Comparison of ENCODE assay signal across 10 mouse cellular contexts in the genomic region with DNA sequence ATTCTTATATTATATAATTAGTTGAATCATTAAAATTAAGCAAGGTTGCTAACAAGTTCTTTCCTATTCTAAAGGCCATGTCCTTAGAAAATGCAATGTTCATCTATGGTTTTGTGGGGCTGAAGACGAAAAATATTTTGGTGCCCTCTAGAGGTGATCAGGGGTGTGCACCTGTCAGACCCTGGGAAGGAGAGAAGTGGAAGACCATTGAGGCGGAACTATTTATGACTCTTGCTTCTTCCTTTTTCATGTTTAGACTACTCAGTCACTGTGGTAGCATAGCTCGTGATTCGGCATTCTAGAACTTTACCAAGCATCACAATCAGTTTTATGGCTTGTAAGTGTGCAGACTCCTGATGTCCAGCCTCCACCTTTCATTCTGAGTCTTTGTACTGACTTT. TPM values are rescaled to one million over a fixed set of nuclear protein-coding genes. Genes with fewer than 3 reads are reported as not detected.
DNase-seq lines count a peak whose midpoint lies in the region; ATAC-seq and TF ChIP-seq lines count a peak whose summit lies in the region.
"Had no signal": no experiment of that assay in that cellular context is flagged by ENCODE, and none has a peak within 500 bp of the region (broad histone marks: within the 10 kb centered on the region; RNA-seq: fewer than 3 reads in every experiment).

No protein-coding gene starts in this region.

- no peaks in the 10 kb centered on the region for H3K4me1 ChIP-seq in heart, adult 2 months (ENCODE audit: control insufficient read depth, insufficient read depth, low read length)
- peaks cover 5% of the 10 kb centered on the region; the same call in 1 of the 2 replicates for H3K4me1 ChIP-seq in heart, embryonic 11.5 days (ENCODE audit: control insufficient read depth, insufficient read depth, low read length)
- H3K4me1 ChIP-seq in midbrain, embryonic 10.5 days: peaks cover 23% of the 10 kb centered on the region
- H3K4me1 ChIP-seq in midbrain, embryonic 13.5 days (replicated peaks): peaks cover 8% of the 10 kb centered on the region
- peaks cover 9% of the 10 kb centered on the region for H3K4me1 ChIP-seq in forebrain, embryonic 15.5 days

- H3K27ac ChIP-seq in heart, adult 2 months: no peak overlapping the region
- H3K27ac ChIP-seq in heart, embryonic 11.5 days (ENCODE audit: low read depth, low read length): no peak overlapping the region
- no peak overlapping the region for H3K27ac ChIP-seq in midbrain, embryonic 10.5 days (replicated peaks)
- no peak overlapping the region for H3K27ac ChIP-seq in midbrain, embryonic 13.5 days
- no peak overlapping the region for H3K27ac ChIP-seq in forebrain, embryonic 15.5 days (replicated peaks)
- H3K27ac ChIP-seq: embryonic facial prominence, embryonic 15.5 days had no signal

- H3K4me3 ChIP-seq in heart, adult 2 months: no peak overlapping the region
- H3K4me3 ChIP-seq in heart, embryonic 11.5 days (ENCODE audit: low read depth, low read length): no peak overlapping the region
- no peak overlapping the region for H3K4me3 ChIP-seq in midbrain, embryonic 10.5 days
- no peak overlapping the region for H3K4me3 ChIP-seq in midbrain, embryonic 13.5 days (replicated peaks)
- no peak overlapping the region for H3K4me3 ChIP-seq in forebrain, embryonic 15.5 days
- H3K4me3 ChIP-seq: embryonic facial prominence, embryonic 15.5 days; myocyte had no signal

- H3K9ac ChIP-seq in heart, adult 2 months (ENCODE audit: low read depth, low read length): no peak overlapping the region
- H3K9ac ChIP-seq in heart, embryonic 11.5 days (ENCODE audit: low read depth, low read length): no peak overlapping the region
- no peak overlapping the region for H3K9ac ChIP-seq in midbrain, embryonic 13.5 days (replicated peaks)
- H3K9ac ChIP-seq in forebrain, embryonic 15.5 days (replicated peaks): no peak overlapping the region
- H3K9ac ChIP-seq: embryonic facial prominence, embryonic 15.5 days had no signal

- no peaks in the 10 kb centered on the region for H3K79me2 ChIP-seq in heart, adult 2 months (replicated peaks; ENCODE audit: control insufficient read depth, insufficient read depth, low read length)

- no peak for TF ChIP-seq POLR2A in heart, adult 2 months (IDR thresholded peaks at IDR 0.05; ENCODE audit: insufficient read depth, low read depth, low read length)

- intact Hi-C loops in heart, adult 2 months (cut with DNase I): no loop called here

- TF ChIP-seq EP300 in heart, adult 2 months (IDR thresholded peaks at IDR 0.05; ENCODE audit: insufficient read depth, low read depth, low read length): no peak

- no peaks in the 10 kb centered on the region for H3K36me3 ChIP-seq in heart, adult 2 months (ENCODE audit: control insufficient read depth, insufficient read depth, low read length)
- no peaks in the 10 kb centered on the region for H3K36me3 ChIP-seq in heart, embryonic 11.5 days (ENCODE audit: control insufficient read depth, insufficient read depth, low read length)
- no peaks in the 10 kb centered on the region for H3K36me3 ChIP-seq in midbrain, embryonic 10.5 days
- no peaks in the 10 kb centered on the region for H3K36me3 ChIP-seq in midbrain, embryonic 13.5 days
- H3K36me3 ChIP-seq in forebrain, embryonic 15.5 days: no peaks in the 10 kb centered on the region
- H3K36me3 ChIP-seq: embryonic facial prominence, embryonic 15.5 days had no signal

- H3K27me3 ChIP-seq in heart, adult 2 months (ENCODE audit: control insufficient read depth, insufficient read depth, low read length): peaks cover 2% of the 10 kb centered on the region; the same call in 1 of the 2 replicates
- H3K27me3 ChIP-seq in heart, embryonic 11.5 days (ENCODE audit: control insufficient read depth, insufficient read depth, low read length): 0 out of 2 replicates have a peak, but pooled peaks cover 3% of the 10 kb centered on the region
- H3K27me3 ChIP-seq in midbrain, embryonic 10.5 days (ENCODE audit: low read depth, poor library complexity, severe bottlenecking): peaks cover 18% of the 10 kb centered on the region
- H3K27me3 ChIP-seq in midbrain, embryonic 13.5 days: no peaks in the 10 kb centered on the region
- no peaks in the 10 kb centered on the region for H3K27me3 ChIP-seq in forebrain, embryonic 15.5 days

- ATAC-seq in heart, embryonic 11.5 days (replicated peaks; ENCODE audit: insufficient number of reproducible peaks, low FRiP score, low TSS enrichment): no peak
- ATAC-seq in midbrain, embryonic 13.5 days: no peak
- ATAC-seq in megakaryocyte-erythroid progenitor cell, adult 5-6 weeks (replicated peaks; ENCODE audit: low FRiP score, low TSS enrichment, poor library complexity, severe bottlenecking): peak; percentile 70; the same call in 1 of the 2 replicates
- no peak for ATAC-seq in forebrain, embryonic 15.5 days (replicated peaks)
- ATAC-seq in activated CD4-positive, CD25-positive, alpha-beta regulatory T cell, adult 4 months: no peak

- no peaks in the 10 kb centered on the region for H3K9me3 ChIP-seq in heart, embryonic 11.5 days (replicated peaks; ENCODE audit: control insufficient read depth, low read length)
- no peaks in the 10 kb centered on the region for H3K9me3 ChIP-seq in midbrain, embryonic 10.5 days (replicated peaks)
- H3K9me3 ChIP-seq in midbrain, embryonic 13.5 days: no peaks in the 10 kb centered on the region
- H3K9me3 ChIP-seq in forebrain, embryonic 15.5 days: no peaks in the 10 kb centered on the region
- H3K9me3 ChIP-seq: embryonic facial prominence, embryonic 15.5 days had no signal

- no peak overlapping the region for H3K4me2 ChIP-seq in heart, embryonic 11.5 days
- no peak overlapping the region for H3K4me2 ChIP-seq in midbrain, embryonic 13.5 days (replicated peaks)
- H3K4me2 ChIP-seq in forebrain, embryonic 15.5 days (replicated peaks): no peak overlapping the region
- H3K4me2 ChIP-seq: embryonic facial prominence, embryonic 15.5 days had no signal

- 34% methylated on average over 4 of the region's 4 CpGs for WGBS in heart, adult 2 months
- 31% methylated on average over 4 of the region's 4 CpGs for WGBS in heart, embryonic 11.5 days (ENCODE audit: insufficient replicate concordance)
- 45% methylated on average over 4 of the region's 4 CpGs for WGBS in midbrain, embryonic 10.5 days
- WGBS in midbrain, embryonic 13.5 days: 42% methylated on average over 4 of the region's 4 CpGs
- WGBS in forebrain, embryonic 15.5 days: 38% methylated on average over 4 of the region's 4 CpGs

- no peak for DNase-seq in heart, adult 2 months
- DNase-seq in midbrain, embryonic 10.5 days (ENCODE audit: low spot score): peak; percentile 25
- DNase-seq in brain, adult 2 months (ENCODE audit: low read depth, low spot score): peak; percentile 51

- peak; percentile 72 for TF ChIP-seq CTCF in heart, adult 2 months (IDR thresholded peaks at IDR 0.05)

RNA-seq across cellular contexts. Expression of a gene that starts 3.6 kb away (rescaled TPM):
- total RNA-seq in heart, adult 2 months (2021): 1 to 10 TPM; 3.3 to 4.5 TPM
- polyA plus RNA-seq in heart, adult 2 months (2012; rRNA removed): 1.8 and 3.1 TPM in 2 replicates
- polyA plus RNA-seq in heart, embryonic 11.5 days (2014; fragmentation: Nextera tagmentation; extraction: Ambion mirVana): 47.2 and 49.4 TPM in 2 replicates
- polyA plus RNA-seq in midbrain, embryonic 10.5 days (2016; fragmentation: Nextera tagmentation; extraction: Ambion mirVana): 44.4 and 45.2 TPM in 2 replicates
- 29.1 and 37.8 TPM in 2 replicates for polyA plus RNA-seq in midbrain, embryonic 13.5 days (2015; fragmentation: Nextera tagmentation; extraction: Ambion mirVana)
- not detected in 2 replicates for total RNA-seq in megakaryocyte-erythroid progenitor cell, adult 5-6 weeks (2014; fragmentation: Nextera tagmentation)
- not detected in 2 replicates for total RNA-seq in megakaryocyte-erythroid progenitor cell, adult 5-6 weeks (2017)
- 11.9 and 14.6 TPM in 2 replicates for polyA plus RNA-seq in forebrain, embryonic 15.5 days (2015; fragmentation: Nextera tagmentation; extraction: Ambion mirVana)
- under 1 TPM in 1 of 2 experiments, not detected in 1; 0.85 TPM for polyA plus RNA-seq in activated CD4-positive, CD25-positive, alpha-beta regulatory T cell, adult 4 months (2017; shearing (Covaris generic))

Comparison
In these comparisons a context has a peak if more than half of its experiments do, and no peak if none do; other contexts are left out.
1. DNase-seq: peak in midbrain, embryonic 10.5 days (single experiment) and brain, adult 2 months (single experiment); none in heart, adult 2 months (0 of 2).